Mouse (Mus musculus): ENCODE data around the gene Trim7. TPM values are rescaled to one million over a fixed set of nuclear protein-coding genes. Genes with fewer than 3 reads are reported as not detected.

Gene Trim7
- polyA plus RNA-seq, 1 experiment from 2014 or later, result 0.18 TPM

Other genes with a start within 250 kb of the Trim7 start
- gene Rack1, start 25.8 kb upstream of the Trim7 start, polyA plus RNA-seq (2016; fragmentation: Nextera tagmentation; extraction: Ambion mirVana), result 542 and 712 TPM in 2 replicates
- 3.0 and 4.7 TPM in 2 replicates for gene Trim41, start 8.8 kb upstream of the Trim7 start, polyA plus RNA-seq (2016; fragmentation: Nextera tagmentation; extraction: Ambion mirVana)
- 0.68 and 1.9 TPM in 2 replicates for gene Gm12184, start 515 bp downstream of the Trim7 start, polyA plus RNA-seq (2016; fragmentation: Nextera tagmentation; extraction: Ambion mirVana)
- 3.0 and 3.6 TPM in 2 replicates for gene Irgm1, start 45.5 kb downstream of the Trim7 start, polyA plus RNA-seq (2016; fragmentation: Nextera tagmentation; extraction: Ambion mirVana)
- 0.06 and 0.07 TPM in 2 replicates for gene Gm5431, start 76.1 kb downstream of the Trim7 start, polyA plus RNA-seq (2016; fragmentation: Nextera tagmentation; extraction: Ambion mirVana)
- 1.9 and 2.0 TPM in 2 replicates for gene Psme2b, start 120.0 kb downstream of the Trim7 start, polyA plus RNA-seq (2016; fragmentation: Nextera tagmentation; extraction: Ambion mirVana)
- gene Olfr56, start 152.7 kb downstream of the Trim7 start, polyA plus RNA-seq (2016; fragmentation: Nextera tagmentation; extraction: Ambion mirVana), result not detected in 2 replicates
- 0.11 TPM in 1 of 2 replicates, not detected in the other for gene 9930111J21Rik1, start 153.3 kb downstream of the Trim7 start, polyA plus RNA-seq (2016; fragmentation: Nextera tagmentation; extraction: Ambion mirVana)
- not detected in 2 replicates for gene Gm12185, start 166.1 kb downstream of the Trim7 start, polyA plus RNA-seq (2016; fragmentation: Nextera tagmentation; extraction: Ambion mirVana)
- gene Tgtp1, start 168.0 kb downstream of the Trim7 start, polyA plus RNA-seq (2016; fragmentation: Nextera tagmentation; extraction: Ambion mirVana), result 0.34 TPM in 1 of 2 replicates, not detected in the other
- gene 9930111J21Rik2, start 225.1 kb downstream of the Trim7 start, polyA plus RNA-seq (2016; fragmentation: Nextera tagmentation; extraction: Ambion mirVana), result 0.05 and 0.09 TPM in 2 replicates
- not detected in 2 replicates for gene Tgtp2, start 238.1 kb downstream of the Trim7 start, polyA plus RNA-seq (2016; fragmentation: Nextera tagmentation; extraction: Ambion mirVana)

Measured in heart, embryonic 10.5 days (tissue).